Mouse (Mus musculus) liver, embryonic 12.5 days (tissue): ENCODE results near the gene Spaca4. TPM values are rescaled to one million over a fixed set of nuclear protein-coding genes. Genes with fewer than 3 reads are reported as not detected.

Experiments
- polyA plus RNA-seq: library from polyadenylated mRNA; unstranded; fragments of >200 nt; fragmentation: Nextera tagmentation; extraction: Ambion mirVana; gene quantifications from 2 replicates; pipeline ENCODE4 v1.2.1, GENCODE M21; 2016

Gene Spaca4
- polyA plus RNA-seq, 1 experiment from 2014 or later: not detected

Other genes with a start within 250 kb of the Spaca4 start
- gene Tulp2, start 243.9 kb downstream of the Spaca4 start, polyA plus RNA-seq: 1.9 and 2.0 TPM in 2 replicates
- gene Gm45808, start 239.0 kb downstream of the Spaca4 start, polyA plus RNA-seq: not detected in 2 replicates
- gene Dhdh, start 237.0 kb downstream of the Spaca4 start, polyA plus RNA-seq: 2.8 and 3.1 TPM in 2 replicates
- gene Nucb1, start 215.4 kb downstream of the Spaca4 start, polyA plus RNA-seq: 140 and 146 TPM in 2 replicates
- 157 and 165 TPM in 2 replicates for gene Ppp1r15a, start 199.5 kb downstream of the Spaca4 start, polyA plus RNA-seq
- gene Plekha4, start 199.5 kb downstream of the Spaca4 start, polyA plus RNA-seq: 0.80 and 0.87 TPM in 2 replicates
- 1.5 and 1.8 TPM in 2 replicates for gene Hsd17b14, start 170.9 kb downstream of the Spaca4 start, polyA plus RNA-seq
- 50.4 and 54.7 TPM in 2 replicates for gene Bcat2, start 155.7 kb downstream of the Spaca4 start, polyA plus RNA-seq
- not detected in 2 replicates for gene Fgf21, start 110.3 kb downstream of the Spaca4 start, polyA plus RNA-seq
- gene Fut1, start 108.5 kb downstream of the Spaca4 start, polyA plus RNA-seq: 0.15 TPM in 1 of 2 replicates, not detected in the other
- gene Izumo1, start 104.0 kb downstream of the Spaca4 start, polyA plus RNA-seq: 0.20 and 0.23 TPM in 2 replicates
- gene Rasip1, start 98.3 kb downstream of the Spaca4 start, polyA plus RNA-seq: 10.5 and 11.8 TPM in 2 replicates
- gene Mamstr, start 85.8 kb downstream of the Spaca4 start, polyA plus RNA-seq: 0.69 and 0.81 TPM in 2 replicates
- 0.05 TPM in 1 of 2 replicates, not detected in the other for gene Fut2, start 59.4 kb downstream of the Spaca4 start, polyA plus RNA-seq
- gene Ntn5, start 41.8 kb downstream of the Spaca4 start, polyA plus RNA-seq: not detected in 2 replicates
- gene Sec1, start 31.4 kb downstream of the Spaca4 start, polyA plus RNA-seq: 0.11 and 0.18 TPM in 2 replicates
- 0.93 and 1.0 TPM in 2 replicates for gene Car11, start 26.0 kb downstream of the Spaca4 start, polyA plus RNA-seq
- gene Dbp, start 20.7 kb downstream of the Spaca4 start, polyA plus RNA-seq: 1.1 and 1.8 TPM in 2 replicates
- 892 and 939 TPM in 2 replicates for gene Rpl18, start 10.4 kb downstream of the Spaca4 start, polyA plus RNA-seq
- gene Sphk2, start 7.8 kb downstream of the Spaca4 start, polyA plus RNA-seq: 14.8 and 16.1 TPM in 2 replicates
- 0.67 and 0.81 TPM in 2 replicates for gene Fam83e, start 4.6 kb downstream of the Spaca4 start, polyA plus RNA-seq
- 0.10 and 0.32 TPM in 2 replicates for gene Lmtk3, start 57.9 kb upstream of the Spaca4 start, polyA plus RNA-seq
- gene Sult2b1, start 58.9 kb upstream of the Spaca4 start, polyA plus RNA-seq: 0.77 and 0.81 TPM in 2 replicates
- 47.1 and 54.2 TPM in 2 replicates for gene Cyth2, start 88.8 kb upstream of the Spaca4 start, polyA plus RNA-seq
- gene Kcnj14, start 99.0 kb upstream of the Spaca4 start, polyA plus RNA-seq: 0.27 and 0.50 TPM in 2 replicates
- 61.4 and 67.0 TPM in 2 replicates for gene Grwd1, start 105.1 kb upstream of the Spaca4 start, polyA plus RNA-seq
- gene Kdelr1, start 147.0 kb upstream of the Spaca4 start, polyA plus RNA-seq: 24.2 and 25.6 TPM in 2 replicates
- 0.17 and 0.24 TPM in 2 replicates for gene Grin2d, start 152.6 kb upstream of the Spaca4 start, polyA plus RNA-seq
- gene Syngr4, start 170.9 kb upstream of the Spaca4 start, polyA plus RNA-seq: 0.68 and 0.94 TPM in 2 replicates
- gene Tmem143, start 171.1 kb upstream of the Spaca4 start, polyA plus RNA-seq: 3.8 and 3.9 TPM in 2 replicates
- gene Emp3, start 195.6 kb upstream of the Spaca4 start, polyA plus RNA-seq: 61.6 and 68.2 TPM in 2 replicates
- gene Ccdc114, start 198.3 kb upstream of the Spaca4 start, polyA plus RNA-seq: 1.6 and 2.0 TPM in 2 replicates